Mouse (Mus musculus) G1E (cell line): ENCODE data around the gene Nr4a3. TPM values are rescaled to one million over a fixed set of nuclear protein-coding genes. Genes with fewer than 3 reads are reported as not detected.

ENCODE experiments used
- ATAC-seq: 2 replicates; pipeline ENCODE4 v1.8.0; 2016; ENCODE audit warnings: mild to moderate bottlenecking; ENCODE audit not compliant: insufficient number of reproducible peaks, poor library complexity, low FRiP score, severe bottlenecking; ENCODE audit errors: extremely low read depth
- DNase-seq: peaks from one replicate; pipeline ENCODE4 v3.0.0; 2012; ENCODE audit warnings: low spot score
- H3K27me3 ChIP-seq: 2 replicates; pipeline ENCODE4 v1.6.1; 2012; ENCODE audit warnings: mild to moderate bottlenecking, low read length, inconsistent platforms; ENCODE audit not compliant: insufficient read depth
- H3K36me3 ChIP-seq: replicated peaks from 2 replicates; pipeline ENCODE3; 2012; ENCODE audit warnings: mild to moderate bottlenecking, inconsistent platforms
- H3K4me1 ChIP-seq: 2 replicates; pipeline ENCODE4 v1.6.1; 2012; ENCODE audit warnings: low read depth, low read length, inconsistent platforms, mixed read lengths; ENCODE audit not compliant: insufficient read depth
- H3K4me3 ChIP-seq: 2 replicates; pipeline ENCODE4 v1.5.1; 2012; ENCODE audit warnings: low read depth, mild to moderate bottlenecking, inconsistent platforms, low read length, moderate library complexity, mixed read lengths
- H3K9me3 ChIP-seq: replicated peaks from 2 replicates; pipeline ENCODE4 v1.6.1; 2012; ENCODE audit warnings: inconsistent platforms
- CTCF ChIP-seq: IDR thresholded peaks from 2 replicates; pipeline ENCODE4 v1.5.1; 2012; ENCODE audit warnings: low read depth, low read length, inconsistent platforms, mixed read lengths
- GATA1 ChIP-seq: IDR thresholded peaks from 2 replicates; pipeline ENCODE4 v1.6.1; 2012; ENCODE audit warnings: borderline replicate concordance, low read length, inconsistent platforms, mixed read lengths
- GATA2 ChIP-seq: IDR thresholded peaks from 2 replicates; pipeline ENCODE4 v1.6.1; 2012; ENCODE audit warnings: low read depth, low read length, inconsistent platforms, borderline replicate concordance
- POLR2AphosphoS5 ChIP-seq: IDR thresholded peaks from 2 replicates; pipeline ENCODE4 v1.6.1; 2012; ENCODE audit warnings: low read depth, low read length, inconsistent platforms; ENCODE audit not compliant: insufficient replicate concordance
- TAL1 ChIP-seq: conservative IDR thresholded peaks from 2 replicates; pipeline ENCODE4 v1.6.1; 2012; ENCODE audit warnings: low read depth, low read length, inconsistent platforms, mixed read lengths
- polyA plus RNA-seq: library from polyadenylated mRNA; stranded (reverse); fragments of >175 nt; gene quantifications from 2 replicates; pipeline ENCODE4 v1.2.3, GENCODE M21; 2012
- total RNA-seq, 2 experiments: library from RNA; stranded (forward) in 1 of 2; stranded (reverse) in 1 of 2; fragments of 200-1000 nt in 1 of 2; fragments of >200 nt in 1 of 2; fragmentation: Nextera tagmentation in 1 of 2; gene quantifications; 2 replicates each; pipeline ENCODE4 v1.2.3; 2014 to 2017

Gene Nr4a3
- total and polyA plus RNA-seq, 3 experiments = 0.20 to 0.68 (median 0.33) TPM

GRCm38 (mm10) chr4:48093221-48093620 lies 48.3 kb downstream of the Nr4a3 start:
- no peak for ATAC-seq
- Histone ChIP-seq H3K4me3 (no peak overlapping the region), H3K4me1 (no peaks in the 10 kb centered on the region), H3K27me3 (peaks cover 15% of the 10 kb centered on the region; the same call in 1 of the 2 replicates), H3K9me3 (no peaks in the 10 kb centered on the region), H3K36me3 (no peaks in the 10 kb centered on the region)
- no peak for DNase-seq
- TF ChIP-seq CTCF = no peak
- no peak for TF ChIP-seq GATA1
- TF ChIP-seq TAL1 = no peak
- TF ChIP-seq GATA2 = no peak
- no peak for TF ChIP-seq POLR2AphosphoS5

GRCm38 (mm10) chr4:48100217-48100616 lies 55.3 kb downstream of the Nr4a3 start:
- H3K36me3 ChIP-seq = no peaks in the 10 kb centered on the region
- DNase-seq (no peak), ATAC-seq (no peak)
- H3K9me3 ChIP-seq = no peaks in the 10 kb centered on the region
- no peak for TF ChIP-seq POLR2AphosphoS5
- TF ChIP-seq CTCF = no peak
- no peak for TF ChIP-seq GATA2
- TF ChIP-seq TAL1 = no peak
- no peak for TF ChIP-seq GATA1
- H3K4me3 ChIP-seq = no peak overlapping the region
- H3K27me3 ChIP-seq = peaks cover 30% of the 10 kb centered on the region
- H3K4me1 ChIP-seq = no peaks in the 10 kb centered on the region

DNA sequence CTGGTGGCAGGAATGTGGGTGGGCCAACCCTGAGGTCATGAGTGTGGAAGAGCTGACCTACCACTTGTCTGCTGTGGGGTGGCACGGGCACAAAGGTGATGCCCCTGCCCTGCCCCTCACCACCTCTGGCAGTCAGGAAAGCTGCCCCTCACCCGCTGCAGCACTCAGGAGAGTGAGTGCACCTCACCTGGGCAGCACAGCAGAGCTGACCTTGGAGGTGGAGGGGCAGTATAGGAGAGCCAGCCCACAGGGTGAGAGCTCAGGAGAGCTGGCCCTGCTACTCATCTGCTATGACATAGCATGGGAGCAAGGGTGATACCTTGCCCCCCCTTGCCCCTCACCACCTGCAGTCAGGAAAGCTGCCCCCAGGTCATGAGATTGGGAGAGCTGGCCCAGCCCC lies 57.0 kb downstream of the Nr4a3 start:
- Histone ChIP-seq H3K4me3 (no peak overlapping the region), H3K27me3 (peaks cover 30% of the 10 kb centered on the region), H3K9me3 (no peaks in the 10 kb centered on the region), H3K4me1 (no peaks in the 10 kb centered on the region), H3K36me3 (no peaks in the 10 kb centered on the region)
- TF ChIP-seq GATA1 (no peak), POLR2AphosphoS5 (no peak), CTCF (no peak), TAL1 (no peak), GATA2 (no peak)
- ATAC-seq = no peak
- DNase-seq = no peak

- no peak for TF ChIP-seq CTCF
- TF ChIP-seq GATA2 = no peak
- TF ChIP-seq POLR2AphosphoS5 = no peak
- TF ChIP-seq GATA1 = no peak
- TF ChIP-seq TAL1 = no peak
- no peak overlapping the region for H3K4me3 ChIP-seq
- no peaks in the 10 kb centered on the region for H3K9me3 ChIP-seq
- DNase-seq (no peak), ATAC-seq (no peak)
- H3K27me3 ChIP-seq = peaks cover 19% of the 10 kb centered on the region
- no peaks in the 10 kb centered on the region for H3K4me1 ChIP-seq
- H3K36me3 ChIP-seq = no peaks in the 10 kb centered on the region
Measured at GRCm38 (mm10) chr4:48105387-48105786, 60.4 kb downstream of the Nr4a3 start.

DNA sequence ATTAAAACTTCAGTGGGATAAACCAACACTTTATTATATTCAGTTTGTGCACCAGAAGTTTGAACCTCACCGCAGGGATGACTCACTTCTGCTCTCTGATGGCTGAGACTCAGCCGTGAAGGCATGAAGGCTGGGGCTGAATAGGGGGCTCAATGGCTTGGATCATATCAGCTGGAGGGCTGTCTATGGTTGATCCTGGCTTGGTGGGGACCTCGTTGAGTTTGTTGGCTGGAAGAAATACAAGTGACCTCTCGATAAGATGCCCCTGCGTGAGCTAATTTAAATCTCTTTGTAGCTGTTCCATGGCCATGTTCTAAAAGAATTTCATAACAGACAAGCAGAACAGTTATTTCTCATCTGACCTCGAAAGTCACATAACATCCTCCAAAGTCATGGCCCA lies 62.1 kb downstream of the Nr4a3 start:
- Histone ChIP-seq H3K4me3 (no peak overlapping the region), H3K27me3 (peaks cover 10% of the 10 kb centered on the region), H3K9me3 (no peaks in the 10 kb centered on the region), H3K4me1 (no peaks in the 10 kb centered on the region), H3K36me3 (no peaks in the 10 kb centered on the region)
- DNase-seq = no peak
- TF ChIP-seq POLR2AphosphoS5 (no peak), CTCF (no peak), TAL1 (no peak), GATA1 (no peak), GATA2 (no peak)
- ATAC-seq = no peak

GRCm38 (mm10) chr4:48108591-48108990 lies 63.6 kb downstream of the Nr4a3 start:
- Histone ChIP-seq H3K9me3 (no peaks in the 10 kb centered on the region), H3K36me3 (no peaks in the 10 kb centered on the region), H3K4me3 (no peak overlapping the region), H3K27me3 (0 out of 2 replicates have a peak, but pooled peaks cover 5% of the 10 kb centered on the region), H3K4me1 (no peaks in the 10 kb centered on the region)
- ATAC-seq (no peak), DNase-seq (no peak)
- TF ChIP-seq GATA1 = no peak
- TF ChIP-seq CTCF = no peak

- no peak for TF ChIP-seq POLR2AphosphoS5
- ATAC-seq (no peak), DNase-seq (no peak)
- Histone ChIP-seq H3K36me3 (no peaks in the 10 kb centered on the region), H3K27me3 (0 out of 2 replicates have a peak, but pooled peaks cover 3% of the 10 kb centered on the region), H3K4me1 (no peaks in the 10 kb centered on the region), H3K4me3 (no peak overlapping the region), H3K9me3 (peaks cover 2% of the 10 kb centered on the region; the same call in 1 of the 2 replicates)
Measured at GRCm38 (mm10) chr4:48110331-48110730, 65.4 kb downstream of the Nr4a3 start.
